ENCODE assay signal across 25 mouse cellular contexts in the genomic region with DNA sequence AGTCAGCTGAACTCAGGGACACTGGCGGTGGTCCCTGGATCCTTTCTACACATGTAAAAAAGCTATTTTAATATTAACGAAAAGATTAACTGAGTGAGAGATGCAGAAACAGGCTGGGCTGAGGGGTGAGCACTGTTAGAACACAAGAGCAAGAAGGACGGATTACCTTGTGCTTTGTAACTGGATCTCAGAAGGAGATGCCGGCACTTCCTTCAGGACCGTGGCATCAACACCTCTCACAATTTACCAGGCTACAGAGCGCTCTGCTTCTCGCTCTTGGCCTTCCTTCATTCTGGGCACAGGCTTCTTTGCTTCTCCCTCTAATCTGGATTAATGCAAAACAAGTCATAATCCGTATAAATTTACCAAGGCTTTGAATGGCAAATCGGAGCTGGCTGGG. TPM values are rescaled to one million over a fixed set of nuclear protein-coding genes. Genes with fewer than 3 reads are reported as not detected.
DNase-seq lines count a peak whose midpoint lies in the region; ATAC-seq and TF ChIP-seq lines count a peak whose summit lies in the region.
"Had no signal": no experiment of that assay in that cellular context is flagged by ENCODE, and none has a peak within 500 bp of the region (broad histone marks: within the 10 kb centered on the region; RNA-seq: fewer than 3 reads in every experiment).

No protein-coding gene starts in this region.

- peaks cover 14% of the 10 kb centered on the region for H3K4me1 ChIP-seq in hindbrain, embryonic 11.5 days (replicated peaks; ENCODE audit: control insufficient read depth, insufficient read depth, low read length)
- H3K4me1 ChIP-seq in hindbrain, postnatal 0 days (ENCODE audit: insufficient read depth, low read length): no peaks in the 10 kb centered on the region; the same call in 1 of the 2 replicates
- peaks cover 26% of the 10 kb centered on the region for H3K4me1 ChIP-seq in embryonic facial prominence, embryonic 10.5 days

- H3K9ac ChIP-seq in hindbrain, embryonic 11.5 days (ENCODE audit: low read depth, low read length): no peak overlapping the region
- no peak overlapping the region for H3K9ac ChIP-seq in hindbrain, postnatal 0 days (replicated peaks; ENCODE audit: low read length)
- H3K9ac ChIP-seq: embryonic facial prominence, embryonic 12.5 days; liver, embryonic 14.5 days; lung, embryonic 15.5 days had no signal

- DNase-seq in embryo, embryonic 10 days (ENCODE audit: low spot score): peak; percentile 57
- no peak for DNase-seq in embryo, embryonic 11 days
- peak; percentile 49 for DNase-seq in hindbrain, embryonic 11.5 days (ENCODE audit: low spot score)
- no peak for DNase-seq in hindbrain, postnatal 0 days (ENCODE audit: low spot score)
- peak; percentile 32 for DNase-seq in embryonic facial prominence, embryonic 10.5 days (ENCODE audit: low spot score)
- DNase-seq in retina, embryonic 14.5 days (ENCODE audit: low spot score): peak; percentile 35
- no peak for DNase-seq in gastrocnemius, postnatal 25 days
- no peak for DNase-seq in adrenal gland, postnatal 4 days (ENCODE audit: low spot score in 2 of 2)
- DNase-seq: adrenal gland, adult 8-10 months; gastrocnemius, postnatal 14 days; kidney, adult 8-10 months; kidney, postnatal 25 days; left cerebral cortex, postnatal 4 days; lung, postnatal 4 days; right cerebral cortex, postnatal 4 days; thymus, adult 2 months had no signal

- 2% methylated on average over 9 of the region's 9 CpGs for WGBS in hindbrain, embryonic 11.5 days
- 4% methylated on average over 9 of the region's 9 CpGs for WGBS in hindbrain, postnatal 0 days
- 1% methylated on average over 9 of the region's 9 CpGs for WGBS in embryonic facial prominence, embryonic 10.5 days

- ATAC-seq in hindbrain, embryonic 11.5 days (ENCODE audit: low FRiP score): no peak
- no peak for ATAC-seq in hindbrain, postnatal 0 days
- ATAC-seq: forebrain, embryonic 14.5 days; inflammation-experienced regulatory T-cells, adult 6 months; Patski had no signal

- no peak overlapping the region for H3K27ac ChIP-seq in hindbrain, embryonic 11.5 days (ENCODE audit: low read depth, low read length)
- no peak overlapping the region for H3K27ac ChIP-seq in hindbrain, postnatal 0 days
- no peak overlapping the region for H3K27ac ChIP-seq in embryonic facial prominence, embryonic 10.5 days (replicated peaks)
- H3K27ac ChIP-seq: embryonic facial prominence, embryonic 12.5 days; liver, embryonic 14.5 days; lung, embryonic 15.5 days had no signal

- H3K27me3 ChIP-seq in hindbrain, embryonic 11.5 days (ENCODE audit: control insufficient read depth, insufficient read depth, low read length): peaks cover 77% of the 10 kb centered on the region
- peaks cover 73% of the 10 kb centered on the region for H3K27me3 ChIP-seq in hindbrain, postnatal 0 days (ENCODE audit: insufficient read depth, low read length)
- H3K27me3 ChIP-seq in embryonic facial prominence, embryonic 10.5 days (replicated peaks; ENCODE audit: low read depth, poor library complexity, severe bottlenecking): peaks cover 98% of the 10 kb centered on the region
- H3K27me3 ChIP-seq: Patski had no signal

- H3K4me2 ChIP-seq in hindbrain, embryonic 11.5 days (replicated peaks; ENCODE audit: low read depth, low read length): no peak overlapping the region
- H3K4me2 ChIP-seq in hindbrain, postnatal 0 days (ENCODE audit: low read depth, low read length): no peak overlapping the region
- H3K4me2 ChIP-seq: embryonic facial prominence, embryonic 12.5 days; lung, embryonic 15.5 days had no signal

- no peaks in the 10 kb centered on the region for H3K9me3 ChIP-seq in hindbrain, embryonic 11.5 days (ENCODE audit: control insufficient read depth, low read length)
- H3K9me3 ChIP-seq in hindbrain, postnatal 0 days (ENCODE audit: low read length): no peaks in the 10 kb centered on the region
- no peaks in the 10 kb centered on the region for H3K9me3 ChIP-seq in embryonic facial prominence, embryonic 10.5 days
- H3K9me3 ChIP-seq: embryonic facial prominence, embryonic 12.5 days; lung, embryonic 15.5 days had no signal

- H3K4me3 ChIP-seq in hindbrain, embryonic 11.5 days (ENCODE audit: low read depth, low read length): no peak overlapping the region
- H3K4me3 ChIP-seq in hindbrain, postnatal 0 days (ENCODE audit: low read length): no peak overlapping the region
- no peak overlapping the region for H3K4me3 ChIP-seq in embryonic facial prominence, embryonic 10.5 days
- H3K4me3 ChIP-seq: embryonic facial prominence, embryonic 12.5 days; erythroblast, embryonic 14.5 days; lung, embryonic 15.5 days; myocyte had no signal

- no peak for TF ChIP-seq CTCF in hindbrain, postnatal 0 days (IDR thresholded peaks at IDR 0.05; ENCODE audit: low read depth)

- H3K36me3 ChIP-seq in hindbrain, embryonic 11.5 days (ENCODE audit: control insufficient read depth, insufficient read depth, low read length): no peaks in the 10 kb centered on the region
- no peaks in the 10 kb centered on the region for H3K36me3 ChIP-seq in hindbrain, postnatal 0 days (ENCODE audit: insufficient read depth, low read length)
- H3K36me3 ChIP-seq in embryonic facial prominence, embryonic 10.5 days (replicated peaks): no peaks in the 10 kb centered on the region
- H3K36me3 ChIP-seq: embryonic facial prominence, embryonic 12.5 days; lung, embryonic 15.5 days had no signal

RNA-seq across cellular contexts. Expression of gene Tbx18, which starts 3.6 kb away (rescaled TPM):
- polyA plus RNA-seq in hindbrain, embryonic 11.5 days (2014; fragmentation: Nextera tagmentation; extraction: Ambion mirVana): 2.8 and 3.4 TPM in 2 replicates
- 3.3 and 5.9 TPM in 2 replicates for total RNA-seq in hindbrain, postnatal 0 days (2014; rRNA removed)
- polyA plus RNA-seq in hindbrain, postnatal 0 days (2015; fragmentation: Nextera tagmentation; extraction: Ambion mirVana): 1.2 and 1.7 TPM in 2 replicates
- 2.6 and 2.8 TPM in 2 replicates for polyA plus RNA-seq in embryonic facial prominence, embryonic 10.5 days (2016; fragmentation: Nextera tagmentation; extraction: Ambion mirVana)
- 1 to 10 TPM in 1 of 2 experiments, under 1 TPM in 1; 0.64 to 1.6 TPM for total RNA-seq in gastrocnemius, postnatal 25 days (2021)
- total RNA-seq in adrenal gland, postnatal 4 days (2021): 1 to 10 TPM; 2.3 to 2.9 TPM
- total RNA-seq: hematopoietic stem cell, adult 5-6 weeks had no signal
- polyA plus RNA-seq: erythroblast, embryonic 14.5 days; inflammation-experienced regulatory T-cells, adult 6 months had no signal

Comparison
In these comparisons a context has a peak if more than half of its experiments do, and no peak if none do; other contexts are left out.
1. DNase-seq: peak in embryo, embryonic 10 days (single experiment), hindbrain, embryonic 11.5 days (single experiment), embryonic facial prominence, embryonic 10.5 days (single experiment) and retina, embryonic 14.5 days (single experiment); none in embryo, embryonic 11 days (single experiment), hindbrain, postnatal 0 days (single experiment), gastrocnemius, postnatal 25 days (single experiment) and adrenal gland, postnatal 4 days (0 of 2).